Mouse (Mus musculus) MEL (cell line): ENCODE data around the gene Gm16440. TPM values are rescaled to one million over a fixed set of nuclear protein-coding genes. Genes with fewer than 3 reads are reported as not detected.
"Not testable (repeated sequence)": the region's sequence is repeated elsewhere in the genome, so short reads cannot be mapped to it uniquely, and the experiment has no call there.

Experiments used
- DNase-seq: peaks from one replicate; pipeline ENCODE4 v3.0.0; 2011; ENCODE audit warnings: low read depth, low spot score
- H3K27ac ChIP-seq: 2 replicates; pipeline ENCODE4 v1.5.1; 2012; ENCODE audit warnings: low read depth, mild to moderate bottlenecking, control low read depth, low read length, moderate library complexity; ENCODE audit not compliant: control insufficient read depth
- H3K27me3 ChIP-seq, 2 experiments: fragments of 150-350 bp in 1 of 2; sonication (generic) in 1 of 2; 2 replicates each; pipeline ENCODE4 v1.6.1; 2012; ENCODE audit warnings: low read length in 2 of 2, mild to moderate bottlenecking in 2 of 2, improper control_type of control experiment in 1 of 2, moderate library complexity in 1 of 2; ENCODE audit not compliant: insufficient read depth in 2 of 2, control insufficient read depth in 1 of 2
- H3K36me3 ChIP-seq, 2 experiments: 2 replicates each; pipeline ENCODE4 v1.6.1; 2012 to 2014; ENCODE audit warnings: low read length in 2 of 2, improper control_type of control experiment in 1 of 2, inconsistent platforms in 1 of 2, mild to moderate bottlenecking in 1 of 2; ENCODE audit not compliant: insufficient read depth in 2 of 2, control insufficient read depth in 1 of 2
- H3K4me1 ChIP-seq, 2 experiments: fragments of 150-350 bp in 1 of 2; sonication (generic) in 1 of 2; 2 replicates each; pipeline ENCODE4 v1.6.1; 2012; ENCODE audit warnings: low read length in 2 of 2, improper control_type of control experiment in 1 of 2, mild to moderate bottlenecking in 1 of 2; ENCODE audit not compliant: insufficient read depth in 2 of 2, control insufficient read depth in 1 of 2
- H3K4me3 ChIP-seq, 2 experiments: fragments of 150-350 bp in 1 of 2; sonication (generic) in 1 of 2; 2 replicates each; pipeline ENCODE4 v1.5.1; 2012; ENCODE audit warnings: low read depth in 2 of 2, low read length in 2 of 2, mild to moderate bottlenecking in 2 of 2, moderate library complexity in 2 of 2, control low read depth in 1 of 2, improper control_type of control experiment in 1 of 2; ENCODE audit not compliant: control insufficient read depth in 1 of 2, insufficient read depth in 1 of 2
- H3K79me2 ChIP-seq: 2 replicates; pipeline ENCODE4 v1.6.1; 2012; ENCODE audit warnings: mild to moderate bottlenecking, low read length, moderate library complexity; ENCODE audit not compliant: control insufficient read depth, poor library complexity, insufficient read depth
- H3K9ac ChIP-seq: 2 replicates; pipeline ENCODE4 v1.6.1; 2012; ENCODE audit warnings: low read depth, mild to moderate bottlenecking, control low read depth, low read length, moderate library complexity; ENCODE audit not compliant: control insufficient read depth, poor library complexity, severe bottlenecking
- H3K9me3 ChIP-seq: fragments of 150-350 bp; sonication (generic); replicated peaks from 2 replicates; pipeline ENCODE4 v1.6.1; 2012; ENCODE audit warnings: mild to moderate bottlenecking, low read length, improper control_type of control experiment, moderate library complexity; ENCODE audit not compliant: insufficient read depth
- polyA plus RNA-seq, 2 experiments: library from polyadenylated mRNA; stranded (reverse) in 1 of 2; unstranded in 1 of 2; fragments of >175 nt in 1 of 2; fragments of >200 nt in 1 of 2; gene quantifications; 2 replicates each; pipeline versions ENCODE4 v1.2.1 to v1.2.4; 2012; ENCODE audit warnings: low replicate concordance in 2 of 2, low read depth in 1 of 2; ENCODE audit not compliant: insufficient read length in 2 of 2, insufficient read depth in 1 of 2, missing spikeins in 1 of 2
- total RNA-seq: library from RNA; depleted of rRNA; stranded (reverse); fragments of 300-350 nt; gene quantifications from 2 replicates; pipeline ENCODE4 v1.2.3, GENCODE M21; 2012; rRNA removed

The Gm16440 gene
- total RNA-seq: not detected in 2 replicates
- polyA plus RNA-seq: not detected

- not testable (repeated sequence) for H3K27me3 ChIP-seq, H3K27ac ChIP-seq, H3K36me3 ChIP-seq, H3K9ac ChIP-seq, H3K4me3 ChIP-seq, H3K9me3 ChIP-seq, H3K4me1 ChIP-seq, DNase-seq, H3K79me2 ChIP-seq
Observed at GRCm38 (mm10) chr14:6390219-6390618, at the start of gene Gm16440. Gene Gm16440 (minus strand): TSS chr14:6390319.

GRCm38 (mm10) chr14:6426766-6427165 is 36.6 kb upstream of the Gm16440 start:
- not testable (repeated sequence) for H3K9ac ChIP-seq, H3K4me3 ChIP-seq, H3K4me1 ChIP-seq, H3K27me3 ChIP-seq, H3K36me3 ChIP-seq, DNase-seq, H3K27ac ChIP-seq, H3K9me3 ChIP-seq, H3K79me2 ChIP-seq

GRCm38 (mm10) chr14:6426353-6426752 is 36.2 kb upstream of the Gm16440 start:
- not testable (repeated sequence) for H3K27ac ChIP-seq, H3K4me1 ChIP-seq, H3K79me2 ChIP-seq, H3K9ac ChIP-seq, H3K36me3 ChIP-seq, H3K9me3 ChIP-seq, H3K27me3 ChIP-seq, DNase-seq, H3K4me3 ChIP-seq

- not testable (repeated sequence) for H3K79me2 ChIP-seq, H3K4me3 ChIP-seq, DNase-seq, H3K9me3 ChIP-seq, H3K27me3 ChIP-seq, H3K9ac ChIP-seq, H3K4me1 ChIP-seq, H3K27ac ChIP-seq, H3K36me3 ChIP-seq
Observed at GRCm38 (mm10) chr14:6412382-6412781, 22.3 kb upstream of the Gm16440 start, which contains the start of gene Gm3591. Gene Gm3591 (minus strand): TSS chr14:6412482.

- not testable (repeated sequence) for DNase-seq, H3K4me3 ChIP-seq, H3K27me3 ChIP-seq, H3K4me1 ChIP-seq, H3K79me2 ChIP-seq, H3K9me3 ChIP-seq, H3K9ac ChIP-seq, H3K27ac ChIP-seq, H3K36me3 ChIP-seq
Observed at GRCm38 (mm10) chr14:6343578-6343977, 46.5 kb downstream of the Gm16440 start, which contains the start of gene Gm3618. Gene Gm3618 (minus strand): TSS chr14:6343678.

Other genes with a start within 250 kb of the Gm16440 start
- gene Gm21560, start 171.0 kb downstream of the Gm16440 start, total RNA-seq: not detected in 2 replicates
- not detected for gene Gm21560, start 171.0 kb downstream of the Gm16440 start, polyA plus RNA-seq
- gene Gm3411, start 103.1 kb downstream of the Gm16440 start, total RNA-seq: not detected in 2 replicates
- not detected for gene Gm3411, start 103.1 kb downstream of the Gm16440 start, polyA plus RNA-seq
- gene Gm21103, start 85.5 kb downstream of the Gm16440 start, total RNA-seq: not detected in 2 replicates
- not detected for gene Gm21103, start 85.5 kb downstream of the Gm16440 start, polyA plus RNA-seq
- gene Gm3618, start 46.6 kb downstream of the Gm16440 start, total RNA-seq: not detected in 2 replicates
- gene Gm3618, start 46.6 kb downstream of the Gm16440 start, polyA plus RNA-seq: not detected
- gene Gm3591, start 22.2 kb upstream of the Gm16440 start, total RNA-seq: not detected in 2 replicates
- not detected for gene Gm3591, start 22.2 kb upstream of the Gm16440 start, polyA plus RNA-seq
- gene Gm3594, start 54.3 kb upstream of the Gm16440 start, total RNA-seq: not detected in 2 replicates
- not detected for gene Gm3594, start 54.3 kb upstream of the Gm16440 start, polyA plus RNA-seq
- not detected in 2 replicates for gene Gm8356, start 147.0 kb upstream of the Gm16440 start, total RNA-seq
- not detected for gene Gm8356, start 147.0 kb upstream of the Gm16440 start, polyA plus RNA-seq
- gene Gm3629, start 200.3 kb upstream of the Gm16440 start, total RNA-seq: not detected in 2 replicates
- not detected for gene Gm3629, start 200.3 kb upstream of the Gm16440 start, polyA plus RNA-seq
- gene Gm3460, start 232.1 kb upstream of the Gm16440 start, total RNA-seq: not detected in 2 replicates
- not detected for gene Gm3460, start 232.1 kb upstream of the Gm16440 start, polyA plus RNA-seq